Mouse (Mus musculus): ENCODE results near the gene Sult5a1. TPM values are rescaled to one million over a fixed set of nuclear protein-coding genes. Genes with fewer than 3 reads are reported as not detected.

The Sult5a1 gene
- polyA plus RNA-seq, 1 experiment from 2014 or later = 4.3 TPM

DNA sequence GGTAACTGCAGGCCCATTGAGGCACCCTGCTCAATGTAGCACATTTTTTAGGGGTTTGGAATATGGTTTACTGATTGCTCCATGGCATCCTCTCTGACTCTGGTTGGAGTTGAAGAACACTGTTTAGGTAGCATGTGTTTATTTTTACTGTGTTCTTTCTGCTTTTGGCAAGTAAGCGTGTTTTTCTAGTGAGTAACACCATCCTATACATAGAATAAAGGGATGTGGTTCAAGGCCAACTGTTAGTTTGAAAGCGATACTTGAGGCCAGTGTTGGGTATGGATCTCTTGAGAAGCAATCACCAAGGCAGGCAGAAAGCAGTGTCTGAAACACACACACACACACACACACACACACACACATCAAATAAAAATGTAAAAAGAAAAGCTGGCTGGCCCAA, 29.9 kb upstream of the Sult5a1 start:
- Histone ChIP-seq H3K9ac (ENCODE audit: low read length) (no peak overlapping the region), H3K27me3 (ENCODE audit: control insufficient read depth, insufficient read depth, low read length) (no peaks in the 10 kb centered on the region), H3K4me2 (ENCODE audit: low read depth, low read length, severe bottlenecking) (no peak overlapping the region), H3K27ac (ENCODE audit: low read depth, low read length) (no peak overlapping the region), H3K36me3 (ENCODE audit: control insufficient read depth, insufficient read depth, low read length) (no peaks in the 10 kb centered on the region), H3K4me3 (ENCODE audit: low read depth, low read length) (no peak overlapping the region), H3K4me1 (replicated peaks; ENCODE audit: control insufficient read depth, insufficient read depth, low read length) (0 out of 2 replicates have a peak, but pooled peaks cover 2% of the 10 kb centered on the region), H3K9me3 (ENCODE audit: control insufficient read depth, low read length) (no peaks in the 10 kb centered on the region)
- ATAC-seq (replicated peaks; ENCODE audit: low FRiP score) (no peak), DNase-seq (ENCODE audit: low spot score) (no peak)
- WGBS = 88% methylated on average over 2 of the region's 2 CpGs

DNA sequence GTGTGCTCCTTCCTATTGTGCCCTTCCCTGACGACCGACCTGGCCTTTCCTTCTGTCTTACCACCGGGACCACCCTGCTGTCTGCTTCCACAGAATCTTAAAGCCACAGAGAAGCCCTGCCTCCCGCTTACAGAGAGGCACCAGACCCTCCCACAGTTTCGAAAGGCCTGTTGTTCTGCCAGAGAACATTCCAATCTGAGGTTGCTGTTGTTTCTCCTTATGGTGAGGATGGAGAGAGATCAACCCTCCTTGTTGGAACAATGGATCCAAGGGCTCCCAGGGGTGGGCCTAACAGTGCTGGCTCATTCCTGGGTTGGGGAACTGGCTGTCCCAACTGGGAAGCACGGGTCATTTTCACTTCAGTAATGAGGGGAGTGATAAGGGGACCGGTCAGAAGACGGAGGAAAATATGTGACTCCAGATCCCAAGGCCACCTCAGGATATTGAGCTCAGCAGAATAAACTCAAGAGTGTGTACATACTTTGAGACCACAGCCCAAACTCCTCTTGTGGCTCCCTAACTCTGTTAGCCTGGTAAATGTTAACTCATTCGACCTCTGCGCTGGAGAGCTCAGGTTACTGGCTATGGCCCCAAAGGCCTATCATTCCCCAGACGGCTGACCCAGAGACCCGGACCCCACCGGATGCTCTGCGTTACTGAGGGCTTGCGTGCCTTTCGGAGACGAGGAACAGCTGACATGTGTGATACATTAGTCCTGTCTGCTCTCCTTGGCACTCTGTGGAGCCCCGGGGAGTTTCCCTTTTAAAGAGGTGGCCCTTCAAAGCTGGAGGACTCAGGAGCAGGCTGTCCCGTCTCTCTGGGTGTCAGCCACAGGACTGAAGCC, 27.7 kb upstream of the Sult5a1 start, which contains the start of gene Dpep1:
Gene Dpep1, plus strand, starts transcription at position 677 of the 844 bp plus-strand sequence.
- Histone ChIP-seq H3K27me3 (ENCODE audit: control insufficient read depth, insufficient read depth, low read length) (no peaks in the 10 kb centered on the region), H3K4me1 (replicated peaks; ENCODE audit: control insufficient read depth, insufficient read depth, low read length) (0 out of 2 replicates have a peak, but pooled peaks cover 2% of the 10 kb centered on the region), H3K4me3 (ENCODE audit: low read depth, low read length) (no peak within 1 kb of the TSS), H3K9me3 (ENCODE audit: control insufficient read depth, low read length) (no peaks in the 10 kb centered on the region), H3K9ac (ENCODE audit: low read length) (no peak within 1 kb of the TSS), H3K4me2 (ENCODE audit: low read depth, low read length, severe bottlenecking) (no peak within 1 kb of the TSS), H3K27ac (ENCODE audit: low read depth, low read length) (no peak within 1 kb of the TSS), H3K36me3 (ENCODE audit: control insufficient read depth, insufficient read depth, low read length) (no peaks in the 10 kb centered on the region)
- no peak for ATAC-seq (replicated peaks; ENCODE audit: low FRiP score)
- DNase-seq (ENCODE audit: low spot score) = no peak
- WGBS = 55% methylated on average over 19 of the region's 19 CpGs

DNA sequence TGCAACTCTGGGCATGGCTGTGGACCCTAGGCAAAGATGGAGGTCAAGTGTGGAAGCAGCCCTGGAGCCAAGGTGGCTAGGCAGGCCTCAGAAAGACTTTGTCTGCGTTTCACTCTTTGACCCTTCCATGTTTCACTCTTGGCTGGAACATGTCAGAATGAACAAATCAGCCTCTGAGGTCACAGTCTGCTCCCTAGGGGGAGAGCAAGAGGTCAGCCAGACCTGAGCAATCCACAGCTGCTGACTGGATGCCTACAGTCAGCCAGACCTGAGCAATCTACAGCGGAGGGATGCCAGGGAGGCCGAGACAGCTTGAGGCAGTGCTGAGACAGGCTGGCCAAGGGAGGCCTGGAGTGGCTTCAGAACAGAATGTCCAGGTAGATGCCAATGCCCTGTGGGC, 23.3 kb upstream of the Sult5a1 start:
- Histone ChIP-seq H3K9ac (ENCODE audit: low read length) (no peak overlapping the region), H3K4me3 (ENCODE audit: low read depth, low read length) (no peak overlapping the region), H3K4me1 (replicated peaks; ENCODE audit: control insufficient read depth, insufficient read depth, low read length) (0 out of 2 replicates have a peak, but pooled peaks cover 2% of the 10 kb centered on the region), H3K9me3 (ENCODE audit: control insufficient read depth, low read length) (no peaks in the 10 kb centered on the region), H3K4me2 (ENCODE audit: low read depth, low read length, severe bottlenecking) (no peak overlapping the region), H3K36me3 (ENCODE audit: control insufficient read depth, insufficient read depth, low read length) (no peaks in the 10 kb centered on the region), H3K27ac (ENCODE audit: low read depth, low read length) (no peak overlapping the region), H3K27me3 (ENCODE audit: control insufficient read depth, insufficient read depth, low read length) (no peaks in the 10 kb centered on the region)
- DNase-seq (ENCODE audit: low spot score) = no peak
- ATAC-seq (replicated peaks; ENCODE audit: low FRiP score) = no peak
- 84% methylated on average over 3 of the region's 3 CpGs for WGBS

DNA sequence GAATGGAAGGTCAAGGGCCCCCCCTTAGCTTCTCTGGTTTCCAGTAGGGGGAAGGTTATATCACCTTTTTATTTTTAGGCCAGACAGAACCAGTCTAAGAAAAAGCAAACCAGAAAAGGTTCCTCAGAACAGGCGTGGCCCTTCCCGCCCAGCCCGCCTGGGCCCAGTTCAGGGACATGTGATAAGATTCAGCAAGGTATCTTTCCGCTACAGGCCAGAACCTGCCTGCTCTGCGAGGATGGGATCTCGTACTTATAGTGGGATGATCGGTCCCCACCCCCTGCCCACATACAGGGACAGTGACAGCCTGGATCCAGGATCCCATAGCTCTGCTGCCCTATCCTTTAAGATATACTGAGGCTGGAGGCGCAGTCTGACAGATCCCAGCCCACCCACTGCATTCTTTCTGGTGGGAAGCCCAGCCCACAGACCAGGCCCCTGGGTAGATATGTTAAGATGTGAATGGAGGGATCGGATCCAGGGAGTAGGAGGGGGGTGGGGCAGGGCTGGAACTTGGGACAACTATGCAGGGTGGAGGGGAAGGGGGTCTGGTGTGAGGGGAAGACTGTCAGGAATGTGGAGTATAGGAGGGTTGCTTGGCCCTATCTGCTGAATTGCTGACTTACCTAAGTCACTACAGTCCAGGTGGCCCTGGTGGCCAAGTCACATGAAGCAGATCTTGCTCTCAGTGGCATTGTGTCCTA, 1.9 kb downstream of the Sult5a1 start:
- H3K27me3 ChIP-seq (ENCODE audit: control insufficient read depth, insufficient read depth, low read length) = no peaks in the 10 kb centered on the region
- no peaks in the 10 kb centered on the region for H3K36me3 ChIP-seq (ENCODE audit: control insufficient read depth, insufficient read depth, low read length)
- WGBS = 83% methylated on average over 9 of the region's 9 CpGs
- ATAC-seq (replicated peaks; ENCODE audit: low FRiP score) = no peak
- H3K4me1 ChIP-seq (replicated peaks; ENCODE audit: control insufficient read depth, insufficient read depth, low read length) = peaks cover 4% of the 10 kb centered on the region; the same call in 1 of the 2 replicates
- H3K27ac ChIP-seq (ENCODE audit: low read depth, low read length) = no peak overlapping the region
- no peak overlapping the region for H3K9ac ChIP-seq (ENCODE audit: low read length)
- no peaks in the 10 kb centered on the region for H3K9me3 ChIP-seq (ENCODE audit: control insufficient read depth, low read length)
- DNase-seq (ENCODE audit: low spot score) = no peak
- no peak overlapping the region for H3K4me3 ChIP-seq (ENCODE audit: low read depth, low read length)
- no peak overlapping the region for H3K4me2 ChIP-seq (ENCODE audit: low read depth, low read length, severe bottlenecking)

DNA sequence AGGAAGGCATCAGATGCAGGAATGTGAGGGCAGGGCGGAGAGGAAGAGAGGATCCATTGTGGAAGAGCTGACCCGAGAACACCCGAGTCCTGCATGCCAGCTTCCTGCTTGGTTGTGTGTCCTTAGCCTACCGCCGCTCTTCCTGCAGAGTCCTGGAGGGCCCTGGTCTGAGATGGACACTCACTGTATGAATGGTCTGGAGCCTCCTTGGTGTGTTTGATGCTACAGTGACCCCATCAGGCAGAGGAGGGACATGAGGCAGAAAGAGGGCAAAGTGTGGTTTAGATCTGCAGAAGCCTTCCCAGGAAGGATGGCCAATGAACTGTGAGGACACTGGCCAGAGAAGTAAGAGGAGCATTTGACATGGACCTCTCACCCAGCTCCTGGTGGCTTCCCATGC, 2.9 kb downstream of the Sult5a1 start:
- Histone ChIP-seq H3K9me3 (ENCODE audit: control insufficient read depth, low read length) (no peaks in the 10 kb centered on the region), H3K4me2 (ENCODE audit: low read depth, low read length, severe bottlenecking) (no peak overlapping the region), H3K27ac (ENCODE audit: low read depth, low read length) (no peak overlapping the region), H3K9ac (ENCODE audit: low read length) (no peak overlapping the region), H3K4me1 (replicated peaks; ENCODE audit: control insufficient read depth, insufficient read depth, low read length) (peaks cover 4% of the 10 kb centered on the region; the same call in 1 of the 2 replicates), H3K4me3 (ENCODE audit: low read depth, low read length) (no peak overlapping the region), H3K27me3 (ENCODE audit: control insufficient read depth, insufficient read depth, low read length) (no peaks in the 10 kb centered on the region), H3K36me3 (ENCODE audit: control insufficient read depth, insufficient read depth, low read length) (no peaks in the 10 kb centered on the region)
- ATAC-seq (replicated peaks; ENCODE audit: low FRiP score) (no peak), DNase-seq (ENCODE audit: low spot score) (no peak)
- 77% methylated on average over 5 of the region's 5 CpGs for WGBS

DNA sequence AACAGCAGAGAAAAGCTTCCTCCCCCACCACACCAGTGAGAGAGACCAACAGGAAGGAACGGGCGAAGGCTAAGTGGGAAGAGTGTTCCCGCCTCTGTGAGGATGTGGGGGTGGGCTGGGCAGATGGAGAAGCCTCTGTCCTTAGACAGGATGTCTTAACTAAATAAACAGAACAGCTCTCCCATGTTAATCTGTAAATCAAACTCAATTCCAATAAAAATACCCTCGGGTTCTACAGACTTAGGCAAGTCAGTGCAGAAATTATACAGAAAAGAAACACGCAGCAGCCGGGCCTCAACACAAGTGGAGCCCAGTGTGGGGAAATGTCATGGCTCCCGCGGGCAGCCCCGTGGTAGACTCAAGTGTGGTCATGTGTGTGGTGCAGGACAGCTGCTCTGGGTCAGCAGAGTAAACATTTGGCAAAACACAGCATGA, 7.4 kb downstream of the Sult5a1 start:
- H3K9me3 ChIP-seq (ENCODE audit: control insufficient read depth, low read length) = no peaks in the 10 kb centered on the region
- no peak overlapping the region for H3K4me3 ChIP-seq (ENCODE audit: low read depth, low read length)
- H3K27me3 ChIP-seq (ENCODE audit: control insufficient read depth, insufficient read depth, low read length) = no peaks in the 10 kb centered on the region
- WGBS = 79% methylated on average over 9 of the region's 9 CpGs
- no peak overlapping the region for H3K27ac ChIP-seq (ENCODE audit: low read depth, low read length)
- DNase-seq (ENCODE audit: low spot score) (no peak), ATAC-seq (replicated peaks; ENCODE audit: low FRiP score) (no peak)
- no peaks in the 10 kb centered on the region for H3K4me1 ChIP-seq (replicated peaks; ENCODE audit: control insufficient read depth, insufficient read depth, low read length)
- H3K36me3 ChIP-seq (ENCODE audit: control insufficient read depth, insufficient read depth, low read length) = no peaks in the 10 kb centered on the region
- no peak overlapping the region for H3K4me2 ChIP-seq (ENCODE audit: low read depth, low read length, severe bottlenecking)
- no peak overlapping the region for H3K9ac ChIP-seq (ENCODE audit: low read length)

DNA sequence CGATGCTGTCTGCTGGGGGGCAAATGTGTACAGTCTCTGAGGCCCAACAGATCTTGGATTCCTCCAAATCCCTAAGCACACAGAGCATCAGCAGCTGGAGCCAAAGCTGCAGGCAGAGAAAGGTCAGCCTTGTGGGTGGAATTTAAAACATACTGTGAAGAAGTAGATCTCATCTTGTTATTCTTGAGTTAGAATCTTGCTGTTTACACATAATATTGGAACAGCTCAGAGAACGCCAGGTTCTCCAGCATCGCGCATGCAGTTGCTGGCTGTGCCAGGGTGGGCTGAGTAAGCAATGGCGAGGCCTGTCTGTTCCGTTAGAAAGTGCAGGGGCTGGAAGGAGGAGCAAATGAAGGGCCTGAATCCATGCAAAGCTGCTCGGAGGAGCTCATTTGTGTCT, 11.7 kb downstream of the Sult5a1 start:
- WGBS = 83% methylated on average over 7 of the region's 7 CpGs
- no peak overlapping the region for H3K27ac ChIP-seq (ENCODE audit: low read depth, low read length)
- ATAC-seq (replicated peaks; ENCODE audit: low FRiP score) (no peak), DNase-seq (ENCODE audit: low spot score) (no peak)
- no peak overlapping the region for H3K9ac ChIP-seq (ENCODE audit: low read length)
- no peaks in the 10 kb centered on the region for H3K4me1 ChIP-seq (replicated peaks; ENCODE audit: control insufficient read depth, insufficient read depth, low read length)
- no peaks in the 10 kb centered on the region for H3K27me3 ChIP-seq (ENCODE audit: control insufficient read depth, insufficient read depth, low read length)
- H3K36me3 ChIP-seq (ENCODE audit: control insufficient read depth, insufficient read depth, low read length) = no peaks in the 10 kb centered on the region
- no peak overlapping the region for H3K4me3 ChIP-seq (ENCODE audit: low read depth, low read length)
- no peak overlapping the region for H3K4me2 ChIP-seq (ENCODE audit: low read depth, low read length, severe bottlenecking)
- no peaks in the 10 kb centered on the region for H3K9me3 ChIP-seq (ENCODE audit: control insufficient read depth, low read length)

DNA sequence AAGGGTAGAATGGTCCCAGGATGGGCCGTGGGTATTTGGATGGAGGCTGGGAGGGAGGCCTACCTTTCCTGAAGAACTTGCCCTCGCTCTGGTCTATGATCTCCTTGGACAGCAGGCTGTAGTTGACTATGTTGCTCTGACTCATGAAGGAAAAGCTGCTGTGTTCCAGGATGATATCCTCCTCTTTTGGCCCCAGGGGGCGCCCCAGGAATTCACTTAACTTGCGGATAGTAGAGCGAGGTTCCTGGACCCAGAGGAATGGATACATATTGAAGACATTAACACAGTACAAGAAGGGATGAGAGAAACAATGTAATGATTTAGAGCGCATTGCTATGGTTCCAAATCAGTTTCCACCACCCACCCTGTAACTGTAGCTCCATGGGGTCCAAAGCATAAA, 12.8 kb downstream of the Sult5a1 start:
- Histone ChIP-seq H3K27ac (ENCODE audit: low read depth, low read length) (no peak overlapping the region), H3K9me3 (ENCODE audit: control insufficient read depth, low read length) (no peaks in the 10 kb centered on the region), H3K36me3 (ENCODE audit: control insufficient read depth, insufficient read depth, low read length) (no peaks in the 10 kb centered on the region), H3K9ac (ENCODE audit: low read length) (no peak overlapping the region), H3K4me3 (ENCODE audit: low read depth, low read length) (no peak overlapping the region), H3K27me3 (ENCODE audit: control insufficient read depth, insufficient read depth, low read length) (no peaks in the 10 kb centered on the region), H3K4me1 (replicated peaks; ENCODE audit: control insufficient read depth, insufficient read depth, low read length) (no peaks in the 10 kb centered on the region), H3K4me2 (ENCODE audit: low read depth, low read length, severe bottlenecking) (no peak overlapping the region)
- DNase-seq (ENCODE audit: low spot score) (no peak), ATAC-seq (replicated peaks; ENCODE audit: low FRiP score) (no peak)
- 65% methylated on average over 6 of the region's 6 CpGs for WGBS
